Mouse (Mus musculus) 416B (cell line): ENCODE measurements around the gene Tmcc1.

Source experiments
- DNase-seq: peaks from one replicate; pipeline ENCODE4 v3.0.0; 2011; ENCODE audit warnings: low read depth

Tmcc1 gene

DNA sequence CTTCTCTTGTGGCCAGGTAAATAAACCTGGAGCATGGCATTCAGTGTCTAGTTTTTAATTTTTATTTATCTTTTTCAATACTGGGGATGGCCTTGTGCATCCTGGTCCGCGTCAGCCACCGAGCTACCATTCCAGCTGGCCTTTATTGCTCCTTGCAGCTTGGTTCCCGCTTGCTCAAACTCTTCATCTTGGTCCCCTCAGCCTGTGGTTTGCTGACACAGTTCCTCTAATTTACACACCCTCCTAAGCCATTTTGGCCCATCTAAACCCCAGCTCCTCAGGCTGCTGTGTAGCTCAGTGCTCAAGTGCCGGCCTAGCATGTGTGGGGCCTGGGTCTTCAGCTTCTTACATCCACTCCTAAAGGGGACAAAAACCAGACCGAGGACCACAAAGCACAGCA lies 179.2 kb downstream of the Tmcc1 start:
- DNase-seq, result peak; percentile 63

DNA sequence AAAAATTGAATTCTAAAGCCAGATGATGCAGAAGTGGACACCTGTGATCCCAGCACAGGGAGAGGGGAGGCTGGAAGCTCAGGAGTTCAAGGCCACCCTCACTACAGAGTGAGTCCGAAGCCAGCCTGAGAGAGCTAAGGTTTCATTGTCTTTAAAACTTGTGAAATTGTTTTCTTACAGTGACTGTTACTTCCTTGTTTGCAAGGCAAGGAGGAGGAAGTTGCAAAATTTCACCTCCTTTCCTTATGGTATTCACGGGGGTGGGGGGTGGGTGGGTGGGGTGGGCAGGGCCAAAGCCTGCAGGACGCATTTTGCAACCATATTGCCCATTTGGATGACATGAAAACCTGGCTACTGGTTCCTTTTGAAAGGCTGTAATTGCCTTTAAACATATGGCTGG lies 179.6 kb downstream of the Tmcc1 start:
- DNase-seq, result peak; percentile 82

DNA sequence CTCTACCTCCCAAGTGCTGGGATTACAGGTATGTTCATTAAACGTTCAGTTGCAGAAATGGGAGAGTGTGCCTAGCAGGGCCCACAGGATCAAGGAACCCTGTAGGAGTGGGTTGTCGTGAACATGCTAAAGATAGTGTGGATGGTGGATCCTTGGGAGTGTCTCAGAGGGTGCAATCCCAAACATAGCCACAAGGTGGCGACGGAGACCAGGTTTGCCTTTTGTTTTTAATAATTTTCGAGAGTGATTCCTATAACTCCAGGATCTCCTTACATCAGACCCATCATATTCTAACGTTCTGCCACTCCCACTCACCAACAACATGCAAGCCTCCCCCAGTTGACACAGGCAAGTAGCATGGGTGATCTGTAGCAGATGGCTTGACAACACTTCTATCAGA lies 182.7 kb downstream of the Tmcc1 start:
- DNase-seq, result peak; percentile 84

DNA sequence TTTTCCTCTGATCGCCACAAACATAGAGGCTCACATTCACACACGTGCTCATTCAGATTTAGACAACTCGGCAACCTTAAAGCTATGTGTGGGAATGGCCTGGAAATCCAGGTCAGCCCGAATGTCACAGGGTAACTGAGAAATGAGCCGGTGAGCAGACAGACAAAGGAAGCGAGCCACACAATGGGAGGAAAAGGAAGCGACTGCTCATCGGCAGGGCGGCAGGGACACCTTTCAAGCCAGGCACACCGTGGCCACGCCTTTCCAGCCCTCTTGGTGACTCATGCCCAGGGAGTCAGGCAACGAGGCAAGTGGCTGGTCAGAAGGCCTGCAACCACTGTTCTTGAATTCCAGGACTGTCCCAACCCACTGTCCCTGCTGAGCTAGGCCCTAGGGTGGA lies 183.9 kb downstream of the Tmcc1 start:
- peak; percentile 91 for DNase-seq

DNA sequence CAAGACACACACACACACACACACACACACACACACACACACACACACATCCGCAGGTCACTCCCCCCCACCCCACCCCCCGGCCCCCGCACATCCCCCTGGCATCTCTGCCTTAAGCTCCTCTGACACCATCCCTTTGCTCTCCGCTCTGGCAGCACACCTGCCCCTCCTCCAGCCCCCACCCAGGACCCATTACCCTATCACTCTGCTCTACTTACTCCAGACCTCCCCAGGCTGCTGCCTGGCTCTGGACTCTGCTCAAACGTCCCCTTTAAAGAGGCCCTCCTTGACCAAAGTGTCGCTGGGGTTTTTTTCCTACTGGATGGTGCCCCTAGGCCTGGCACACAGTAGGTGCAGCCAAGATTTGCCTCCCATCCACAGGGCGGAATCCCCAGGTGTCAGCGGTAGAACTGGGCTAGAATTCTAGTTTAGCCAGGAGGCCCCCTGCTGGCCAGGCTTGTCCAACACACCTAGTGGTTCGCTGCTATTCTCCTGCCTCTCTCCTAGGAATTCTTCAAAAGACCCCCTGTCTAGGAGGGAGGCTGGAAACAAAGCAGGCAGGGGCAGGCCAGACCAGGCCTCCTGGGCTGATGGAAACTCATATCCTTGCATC lies 185.6 kb downstream of the Tmcc1 start:
- peak; percentile 71 for DNase-seq

DNA sequence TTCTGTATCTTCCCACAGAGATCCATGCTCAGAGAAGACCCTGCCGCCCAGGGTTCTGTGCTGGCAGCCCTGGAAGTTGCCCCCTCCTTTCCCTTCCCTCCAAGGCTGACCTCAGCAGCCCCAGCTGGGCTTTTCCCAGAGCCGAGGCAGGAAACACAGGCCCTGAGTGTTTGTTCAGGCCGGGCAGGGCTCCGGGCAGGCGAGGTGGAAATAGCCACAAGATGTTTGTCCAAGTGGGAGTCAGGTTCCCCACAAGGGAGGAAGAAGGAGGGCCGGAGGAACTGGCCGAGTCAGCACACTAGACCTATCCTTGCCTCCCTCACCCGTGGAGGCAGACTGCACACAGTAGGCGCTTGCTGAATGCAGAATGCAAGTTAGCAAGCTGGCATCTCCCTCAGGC lies 186.6 kb downstream of the Tmcc1 start:
- DNase-seq, result peak; percentile 87

DNA sequence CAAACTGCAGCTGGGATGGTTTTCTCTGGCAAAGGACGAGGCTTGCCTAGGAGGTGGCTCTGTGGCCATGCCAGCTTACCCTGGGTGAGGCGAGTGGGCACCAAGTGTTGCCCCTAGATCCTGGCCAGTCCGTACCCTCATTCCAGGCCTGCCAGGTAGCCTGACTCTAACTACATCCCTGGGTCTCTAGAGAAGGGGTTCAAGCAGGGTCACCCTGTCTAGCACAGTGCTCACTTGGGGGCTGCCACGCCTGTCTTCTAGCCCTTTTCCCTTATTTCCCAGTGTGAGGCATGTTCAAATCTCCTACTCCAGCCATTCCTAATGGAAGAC lies 187.4 kb downstream of the Tmcc1 start:
- DNase-seq, result no peak

DNA sequence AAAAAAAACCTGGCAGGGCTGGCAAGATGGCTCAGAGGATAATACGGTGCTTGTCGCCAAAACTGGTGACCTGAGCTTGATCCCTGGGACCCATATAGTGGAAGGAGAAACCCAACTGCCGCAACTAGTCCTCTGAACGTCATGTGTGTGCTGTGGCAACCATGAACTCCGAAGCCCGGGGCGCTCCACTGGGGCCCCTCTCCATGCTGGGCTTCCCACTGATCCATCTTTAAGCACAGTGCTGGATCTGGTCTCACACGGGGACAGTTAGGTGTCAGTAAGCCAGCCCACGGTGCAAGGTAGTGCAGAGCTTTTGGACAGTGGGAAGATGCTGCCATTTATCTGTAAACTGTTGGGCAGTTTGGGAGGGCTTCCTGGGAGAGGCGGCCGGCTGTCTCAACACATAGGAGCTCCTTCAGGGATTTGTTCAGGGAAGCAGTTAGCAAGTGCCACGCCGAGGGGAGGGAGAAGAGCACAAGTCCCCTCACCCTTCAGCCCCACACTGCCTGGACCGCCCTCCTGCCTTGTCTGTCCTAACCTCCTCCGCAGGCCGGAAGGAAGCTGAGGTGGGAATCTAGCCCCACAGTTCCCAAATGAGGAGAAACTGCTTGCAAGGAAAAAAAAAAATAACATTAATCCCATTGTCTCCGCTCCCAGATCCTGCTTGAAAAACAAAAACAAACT lies 187.9 kb downstream of the Tmcc1 start:
- DNase-seq, result no peak

DNA sequence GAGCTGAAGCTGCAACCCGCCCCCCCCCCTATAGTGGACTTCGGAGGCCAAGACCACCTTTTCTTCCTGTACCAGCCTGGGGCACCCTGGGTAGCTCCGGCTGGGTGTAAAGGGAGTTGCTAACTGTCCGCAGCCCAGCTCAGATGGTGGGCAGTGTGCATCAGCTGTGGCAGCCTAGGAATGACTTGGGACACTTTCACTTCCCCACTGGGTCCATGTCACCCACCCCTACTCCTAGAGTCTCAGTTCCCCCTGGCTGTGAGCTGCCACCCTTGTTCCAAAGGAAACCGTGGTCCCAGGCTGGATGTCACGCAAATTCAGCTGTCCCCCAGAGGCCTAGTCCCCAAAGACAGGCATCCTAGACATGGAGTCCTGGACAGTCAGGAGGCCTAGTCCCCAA lies 188.6 kb downstream of the Tmcc1 start:
- no peak for DNase-seq

DNA sequence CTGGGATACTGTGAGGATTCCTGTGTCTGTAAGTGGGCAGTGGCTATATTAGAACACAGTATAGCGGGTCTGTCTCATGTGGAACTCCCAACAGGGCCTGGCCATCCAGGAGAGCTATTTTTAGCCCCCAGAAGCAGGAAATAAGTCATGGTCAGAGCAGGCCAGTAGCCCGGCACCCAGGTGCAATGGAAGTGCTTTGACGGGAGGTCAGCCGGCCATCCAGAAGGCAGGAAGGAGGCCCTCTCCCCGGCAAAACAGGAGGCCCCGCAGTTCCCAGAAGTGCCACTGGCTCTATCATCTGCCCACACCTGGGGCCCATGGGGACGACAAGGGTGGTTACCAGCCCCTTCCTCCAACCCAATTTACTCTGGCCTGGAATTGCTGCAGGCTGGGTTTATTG lies 189.2 kb downstream of the Tmcc1 start:
- DNase-seq, result peak; percentile 59

DNA sequence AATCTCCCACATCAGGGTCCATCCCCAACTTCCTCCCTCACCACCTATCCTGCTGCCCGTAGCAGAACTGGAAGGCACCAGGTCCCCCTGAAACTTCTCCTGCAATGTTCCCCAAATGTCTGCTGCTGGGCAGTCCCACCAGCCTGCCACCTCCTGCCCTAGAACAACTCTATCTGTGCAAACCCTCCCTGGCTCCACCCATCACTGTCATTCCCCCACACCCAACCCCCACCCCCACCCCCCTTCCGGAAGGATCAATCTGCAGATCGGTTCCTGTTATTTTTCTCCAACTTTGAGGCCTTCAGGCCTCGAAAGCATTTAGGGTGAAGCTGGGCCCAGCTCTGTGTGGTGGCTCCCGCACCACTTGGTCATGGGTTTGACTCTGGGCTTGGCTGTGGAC lies 189.8 kb downstream of the Tmcc1 start:
- peak; percentile 70 for DNase-seq

DNA sequence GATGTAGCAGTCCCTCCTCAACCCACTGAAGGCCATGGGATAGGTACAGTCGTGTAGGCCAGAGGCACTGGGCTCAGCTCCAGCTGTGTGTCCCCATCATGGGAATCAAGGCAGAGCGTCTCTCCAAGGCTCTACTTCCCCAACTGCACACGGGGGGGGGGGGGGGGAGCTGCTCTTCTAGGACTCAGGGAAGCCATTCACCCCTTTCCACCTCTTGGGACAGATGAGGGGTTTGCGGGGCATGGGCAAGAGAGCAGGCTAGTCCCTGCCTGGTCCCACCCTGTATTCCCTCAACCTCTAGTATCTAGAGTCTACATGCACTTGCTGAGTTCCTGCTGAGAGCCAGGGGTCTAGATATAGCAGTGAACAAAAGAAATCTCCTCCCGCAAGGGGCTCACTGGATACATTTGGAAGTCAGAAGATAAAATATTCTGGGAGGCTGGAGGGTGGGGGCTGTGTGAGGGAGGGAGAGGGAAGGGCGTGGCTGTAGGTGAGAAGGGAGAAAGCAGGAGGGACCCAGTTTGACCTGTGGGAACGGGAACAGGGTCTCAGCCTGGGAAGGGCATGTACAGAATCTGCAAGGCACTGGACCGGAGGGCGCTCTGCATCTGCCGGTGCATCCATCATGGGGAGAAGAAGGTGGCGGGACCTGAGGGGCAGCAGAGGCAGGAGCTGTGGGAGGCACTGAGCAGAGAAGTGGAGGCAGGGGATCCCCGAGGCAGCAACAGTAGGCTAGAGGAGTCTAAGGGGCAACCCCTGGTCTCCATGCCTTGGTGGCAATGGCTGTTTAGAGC lies 190.8 kb downstream of the Tmcc1 start:
- DNase-seq, result no peak

DNA sequence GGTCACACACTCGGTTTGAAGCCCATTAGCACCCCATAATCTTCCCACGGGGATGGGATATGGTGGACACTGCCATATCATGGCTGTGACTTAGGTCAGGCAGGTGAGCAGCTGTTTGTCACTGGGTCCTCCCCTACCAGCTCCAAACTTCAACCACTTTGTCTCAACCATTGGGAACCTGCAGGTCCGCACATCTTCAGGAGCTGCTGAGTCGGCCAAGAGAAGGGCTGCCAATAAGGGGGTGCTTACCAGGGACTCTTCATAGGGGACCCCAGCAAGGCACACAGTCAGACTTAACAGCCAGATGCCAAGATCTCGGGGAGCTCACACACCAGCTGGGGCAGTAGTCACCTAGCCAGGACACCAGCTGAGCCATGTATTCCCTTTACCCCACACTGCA lies 192.4 kb downstream of the Tmcc1 start:
- no peak for DNase-seq

DNA sequence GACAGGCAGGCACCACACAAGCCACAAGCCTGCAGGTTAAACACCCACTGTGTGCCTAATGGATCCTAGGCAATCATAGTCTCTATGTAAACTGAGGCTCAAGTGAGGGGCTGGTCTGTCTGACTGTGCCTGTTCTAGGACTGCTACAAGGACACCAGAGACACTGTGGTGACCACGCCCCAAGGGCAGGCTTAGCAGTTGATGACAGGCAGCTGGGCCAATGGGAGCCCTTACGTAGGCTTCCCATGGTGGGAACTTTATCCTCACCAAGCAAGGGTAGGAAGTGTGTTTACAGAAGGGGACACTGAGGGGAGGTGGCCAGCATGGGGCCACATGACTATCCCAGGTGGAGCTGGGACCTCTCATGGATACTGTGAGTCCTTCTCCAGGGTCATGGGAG lies 194.1 kb downstream of the Tmcc1 start:
- peak; percentile 55 for DNase-seq

DNA sequence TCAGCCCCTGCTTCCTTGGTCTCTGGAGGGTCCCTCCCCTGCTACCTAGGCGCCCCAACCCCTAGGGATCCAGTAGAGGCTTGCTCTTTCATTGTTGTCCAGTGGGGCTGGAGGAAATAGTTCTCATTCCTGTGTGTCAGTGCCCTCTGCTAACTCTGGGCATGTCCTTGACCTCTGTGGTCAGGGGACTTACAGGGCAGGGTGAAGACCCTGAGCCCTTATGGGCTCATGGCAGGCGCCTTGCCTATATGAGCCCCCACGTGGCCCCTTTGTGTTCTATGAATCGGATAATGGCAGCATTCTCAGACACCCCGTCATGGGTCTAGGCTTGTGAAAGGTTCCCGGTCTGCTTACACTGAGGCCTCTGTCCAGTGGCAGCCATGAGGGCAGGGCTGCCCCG lies 194.5 kb downstream of the Tmcc1 start:
- DNase-seq, result no peak

DNA sequence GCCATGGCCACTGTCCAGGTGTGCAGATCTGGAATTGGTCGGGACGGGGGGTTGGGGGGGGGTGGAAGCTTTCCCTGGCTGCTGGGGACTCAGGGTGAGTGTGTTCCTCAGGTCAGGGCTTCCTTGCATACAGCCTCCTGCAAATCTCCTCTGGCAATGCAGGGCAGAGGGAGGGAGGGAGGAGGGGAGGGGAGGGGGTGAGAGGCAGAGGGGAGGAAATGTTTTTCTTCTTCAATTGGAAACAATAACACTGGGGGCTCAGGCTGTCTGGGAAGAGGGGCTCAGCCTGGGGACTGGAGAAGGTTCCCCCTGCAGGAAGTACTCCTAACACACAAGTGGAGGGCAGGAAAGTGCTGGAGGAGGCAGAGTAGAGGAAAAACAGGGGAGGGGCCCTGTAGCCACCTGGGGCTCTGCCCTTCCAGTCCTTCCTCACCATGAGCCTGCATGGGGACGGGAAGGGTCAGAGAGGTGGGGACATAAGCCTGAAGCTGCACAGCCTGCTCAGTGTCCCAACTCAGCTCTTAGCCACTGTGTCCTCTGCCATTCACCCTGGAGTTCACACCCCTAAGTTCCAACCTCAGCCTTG lies 195.5 kb downstream of the Tmcc1 start:
- DNase-seq, result no peak

DNA sequence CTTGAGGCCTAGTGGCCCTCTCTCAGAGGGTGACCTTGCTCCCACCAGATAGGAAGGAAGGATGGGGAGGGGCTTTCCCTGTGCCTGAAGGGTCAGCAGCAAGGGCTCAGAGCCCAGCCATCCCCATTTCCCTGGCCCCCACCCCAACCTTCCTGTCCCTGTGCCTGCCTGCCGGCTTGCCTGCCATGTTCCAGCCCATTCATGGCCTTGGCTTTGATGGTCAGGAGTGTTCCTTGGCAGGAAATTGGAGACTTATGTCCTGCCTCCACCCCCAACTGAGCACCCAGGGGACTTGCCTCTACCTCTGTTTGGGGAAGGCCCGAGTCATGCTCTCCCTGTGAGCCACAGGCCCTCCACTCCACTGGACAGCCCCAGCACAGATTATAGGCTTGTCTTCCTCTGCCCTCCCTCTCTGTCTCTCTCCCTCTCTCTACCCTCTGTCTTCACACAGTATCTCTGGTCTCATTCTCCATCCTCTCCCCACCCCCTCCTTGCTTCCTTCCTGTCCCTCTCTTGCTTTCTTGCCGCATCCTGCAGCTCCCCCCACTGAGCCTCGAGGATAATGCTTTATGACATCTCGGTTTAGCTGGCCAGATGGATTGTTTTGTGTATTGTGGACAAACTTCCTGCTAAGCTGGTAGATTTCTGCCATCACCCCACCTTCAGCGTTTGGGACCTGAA lies 197.0 kb downstream of the Tmcc1 start:
- peak; percentile 93 for DNase-seq

DNA sequence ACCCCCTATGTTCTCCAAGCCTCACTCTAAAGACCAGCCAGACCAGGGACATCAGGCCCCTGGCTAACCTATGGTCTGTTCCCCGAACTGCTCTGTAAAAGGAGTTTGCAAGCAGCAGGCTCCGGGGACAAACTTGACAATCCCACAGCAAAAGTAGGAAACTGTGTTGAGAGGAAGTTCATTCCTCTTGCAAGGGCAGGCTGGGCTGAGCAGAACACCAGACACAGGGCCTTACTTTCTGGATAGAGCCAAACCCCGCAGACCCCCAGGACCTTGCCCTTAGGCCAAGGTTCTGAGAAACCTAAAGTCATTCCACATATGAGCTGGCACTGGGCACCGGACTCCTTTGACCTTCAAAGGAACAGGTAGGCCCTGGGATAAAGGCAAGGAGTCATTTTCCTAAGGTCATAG lies 197.8 kb downstream of the Tmcc1 start:
- DNase-seq, result no peak

DNA sequence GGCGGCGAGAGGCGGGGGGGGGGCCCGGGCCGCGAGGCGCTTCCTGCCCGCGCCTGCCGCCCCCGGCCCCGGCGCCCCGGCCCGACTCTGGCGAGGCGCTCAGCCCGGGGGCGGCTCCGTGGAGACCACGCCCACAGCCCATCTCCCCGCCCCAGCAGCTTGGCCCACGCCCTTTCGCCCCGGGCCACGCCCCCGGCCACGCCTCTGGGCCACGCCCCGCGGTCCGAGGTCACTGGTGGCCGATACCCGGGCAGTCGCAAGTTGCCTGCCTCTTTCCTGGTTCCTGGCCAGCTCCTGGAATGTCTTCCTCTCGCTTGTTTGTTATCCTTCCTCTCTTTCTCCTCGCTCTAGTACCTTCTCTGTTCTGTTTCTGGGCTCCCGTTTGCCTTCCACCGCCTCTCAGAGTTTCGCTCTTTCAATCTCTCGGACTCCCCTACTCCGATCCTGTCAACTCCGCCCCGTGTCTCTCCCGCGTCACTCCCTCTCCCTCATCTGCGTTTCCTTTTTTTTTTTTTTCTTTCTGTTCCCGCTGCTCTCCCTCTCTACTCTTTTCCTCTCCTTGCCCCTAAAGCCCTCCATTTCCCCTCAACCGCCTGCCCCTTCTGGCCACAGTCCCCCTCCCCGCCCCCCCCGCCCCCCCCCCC lies 198.3 kb downstream of the Tmcc1 start, which contains the start of gene Plxnd1:
TSS of gene Plxnd1 (minus strand) at position 129 of the 644 bp plus-strand sequence.
- peak; percentile 94 for DNase-seq

DNA sequence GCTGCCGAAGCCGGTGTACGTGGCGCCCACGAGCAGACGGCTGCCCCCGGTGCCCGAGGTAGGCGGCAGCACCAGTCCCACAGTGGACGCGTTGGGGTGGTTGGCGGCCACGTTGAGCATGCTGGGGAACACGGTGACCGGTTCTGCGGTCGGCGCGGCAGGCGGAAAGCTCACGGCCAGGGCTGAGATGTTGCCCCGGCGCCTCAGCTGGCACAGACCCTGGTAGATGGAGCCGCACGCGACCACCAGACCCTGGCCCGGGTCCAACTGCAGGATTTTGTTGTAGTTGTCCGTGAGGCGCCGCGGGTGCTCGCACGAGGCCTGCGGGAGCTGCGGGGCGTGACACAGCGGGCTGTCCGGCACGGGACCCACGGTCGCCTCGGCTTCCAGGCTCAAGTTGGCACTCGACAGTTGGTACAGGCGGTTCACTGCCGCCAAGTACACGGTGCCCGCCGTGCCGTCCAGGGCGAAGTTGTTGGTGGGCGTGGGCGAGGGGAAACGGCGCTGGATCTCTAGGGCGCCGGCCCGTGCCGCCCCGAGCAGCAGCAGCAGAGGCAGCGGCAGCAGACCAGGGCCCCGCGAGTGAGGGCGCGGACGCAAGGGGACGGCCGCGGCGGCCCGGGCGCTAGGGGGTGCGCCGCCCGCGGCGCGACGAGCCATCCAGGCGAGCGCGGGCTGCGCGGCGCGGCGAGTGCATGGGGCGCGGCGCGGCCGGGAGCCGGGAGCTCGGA lies 199.0 kb downstream of the Tmcc1 start:
- DNase-seq, result peak; percentile 32

DNA sequence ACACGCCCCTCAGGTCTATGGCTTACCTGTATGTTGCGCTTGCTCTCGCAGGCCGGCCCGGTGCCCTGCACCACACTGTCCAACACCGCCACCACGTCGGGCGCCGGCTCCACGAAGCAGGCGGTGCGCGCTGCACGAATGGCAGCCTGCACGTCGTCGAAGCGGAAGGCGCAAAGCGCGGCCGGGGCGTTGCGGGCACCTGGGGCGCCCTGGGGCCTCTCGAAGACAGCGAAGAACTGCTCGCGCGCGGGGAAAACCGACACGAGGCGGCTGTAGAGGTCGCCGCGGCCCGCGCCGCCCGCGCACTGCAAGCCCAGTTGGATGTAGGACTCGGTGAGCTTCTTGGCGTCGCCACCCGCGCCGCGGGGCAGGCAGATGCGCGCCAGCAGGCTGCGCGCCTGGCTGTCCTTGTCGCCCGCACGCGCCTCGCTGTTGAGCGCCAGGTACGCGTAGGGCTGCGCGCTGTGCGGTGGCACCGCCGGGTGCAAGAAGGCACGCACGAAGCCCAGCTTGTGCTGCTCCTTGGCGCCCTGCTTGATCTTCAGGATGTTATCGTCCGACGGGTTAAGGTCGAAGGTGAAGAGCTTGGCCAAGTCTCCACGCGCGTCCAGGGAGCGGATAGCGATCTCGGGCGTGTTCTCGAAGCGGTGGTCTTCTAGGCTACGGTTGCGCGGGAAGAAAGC lies 199.7 kb downstream of the Tmcc1 start:
- no peak for DNase-seq
